Mouse (Mus musculus): Measurements from ENCODE around the gene Pi4kb.

Gene Pi4kb

DNA sequence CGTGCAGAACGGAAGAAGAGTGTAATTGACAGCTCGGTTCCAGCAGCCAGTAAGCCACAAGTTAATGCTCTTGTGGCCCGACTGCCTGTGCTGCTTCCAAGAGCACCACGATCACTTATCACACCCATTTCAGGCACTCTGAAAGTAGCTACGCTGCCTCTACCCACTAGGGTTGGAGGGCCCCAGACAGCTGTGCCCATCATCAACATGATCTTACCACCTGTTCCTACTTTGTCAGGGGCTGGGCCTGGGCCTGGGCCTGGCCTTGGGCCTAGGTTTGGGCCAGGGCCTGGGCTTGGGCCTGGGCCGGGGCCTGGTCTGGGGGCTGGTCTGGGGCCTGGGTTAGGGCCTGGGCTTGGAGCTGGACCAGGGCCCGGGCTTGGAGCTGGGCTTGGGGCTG is 16.2 kb upstream of the Pi4kb start:
- DNase-seq = no peak

DNA sequence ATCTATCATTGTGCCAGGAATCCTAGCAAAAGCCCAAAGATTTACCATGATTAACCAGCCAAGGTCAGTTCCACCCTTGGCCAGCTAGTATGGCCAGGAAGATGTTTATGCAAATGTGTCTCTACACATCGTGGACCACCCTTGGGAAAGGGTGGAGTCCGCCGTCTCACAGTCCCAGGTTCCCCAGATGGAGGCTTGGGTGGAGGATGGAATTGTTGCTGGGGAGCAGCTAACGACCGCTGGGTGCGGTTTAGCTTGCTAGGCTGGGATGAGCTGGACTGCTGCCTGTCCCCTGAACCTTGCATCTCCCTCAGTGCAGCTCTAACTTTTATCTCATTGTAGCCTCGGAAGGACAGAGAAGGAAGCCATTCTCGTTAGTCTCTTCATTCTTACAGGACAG is 14.7 kb upstream of the Pi4kb start:
- no peak for DNase-seq

DNA sequence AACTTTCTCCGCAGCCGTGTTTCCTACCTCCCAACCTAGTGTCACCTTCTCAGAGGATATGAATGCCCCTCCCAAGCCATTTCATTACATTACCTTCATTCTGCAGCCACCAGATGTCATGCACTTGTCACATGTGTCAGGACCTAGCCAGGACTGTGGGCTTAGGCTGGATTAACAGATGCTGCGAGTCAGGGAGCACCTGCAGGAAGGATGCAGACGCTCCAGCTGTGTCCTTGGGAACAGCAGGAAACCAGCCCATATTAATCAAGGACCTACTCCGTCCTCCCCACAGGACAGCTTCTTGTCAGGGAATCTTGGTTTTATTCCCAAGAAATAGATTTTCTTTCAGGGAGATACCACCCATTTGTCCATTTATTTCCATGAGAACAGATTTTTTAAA is 14.2 kb upstream of the Pi4kb start:
- DNase-seq = no peak

DNA sequence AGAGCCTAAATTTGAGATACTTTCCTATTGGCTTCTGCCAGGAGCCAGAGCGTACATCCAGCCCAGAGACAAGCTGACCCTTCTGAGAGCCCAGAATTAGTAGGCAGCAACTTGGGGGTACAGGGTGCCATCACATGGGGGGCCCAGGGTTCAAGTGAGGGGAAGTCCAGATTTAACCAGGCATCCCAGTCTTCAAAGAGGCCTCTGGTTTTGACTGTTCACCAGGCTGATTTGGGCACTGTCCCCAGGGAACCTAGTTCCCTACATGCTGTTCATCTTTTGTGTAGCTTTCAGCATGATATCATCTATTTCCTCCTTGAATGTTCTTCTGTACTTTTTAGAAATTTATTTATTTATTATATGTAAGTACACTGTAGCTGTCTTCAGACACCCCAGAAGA is 9.5 kb upstream of the Pi4kb start:
- no peak for DNase-seq

DNA sequence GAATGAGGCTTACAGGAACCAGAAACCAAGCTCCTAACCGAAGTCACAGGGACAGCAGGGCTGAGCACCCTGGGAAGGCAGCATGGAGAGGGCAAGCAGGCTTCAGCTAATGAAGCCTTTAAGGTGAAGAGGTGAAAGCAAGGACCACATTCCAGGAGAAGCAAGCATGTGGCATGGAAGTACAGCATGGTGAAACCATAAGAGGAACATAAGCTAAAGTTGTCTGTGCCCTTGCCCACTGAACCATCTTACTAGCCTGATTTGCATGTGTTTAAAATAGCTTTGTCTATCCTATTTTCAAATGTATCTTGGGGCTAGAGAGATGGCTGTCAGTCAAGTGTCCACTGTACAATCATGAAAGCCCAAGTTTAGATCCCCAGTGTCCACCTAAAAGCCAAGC is 8.7 kb upstream of the Pi4kb start:
- no peak for DNase-seq

DNA sequence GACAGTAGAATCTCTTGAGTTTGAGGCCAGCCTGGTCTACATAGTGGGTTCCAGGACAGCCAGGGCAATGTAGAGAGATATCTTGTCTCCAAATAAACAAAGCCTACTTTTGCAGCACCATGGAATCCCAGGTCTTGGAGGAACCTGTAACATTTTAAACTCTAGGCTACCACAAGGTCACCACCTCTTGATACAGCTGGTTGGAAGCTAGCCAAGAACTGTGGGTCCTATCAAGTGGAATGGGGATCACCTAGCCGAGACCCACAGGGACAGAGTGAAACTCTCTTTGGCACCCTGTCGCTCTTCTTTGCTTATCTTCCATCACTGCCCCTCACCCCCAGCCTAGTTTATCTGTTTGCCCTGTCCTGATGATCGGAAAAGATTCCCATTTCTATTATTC is 2.0 kb upstream of the Pi4kb start:
- no peak for DNase-seq

DNA sequence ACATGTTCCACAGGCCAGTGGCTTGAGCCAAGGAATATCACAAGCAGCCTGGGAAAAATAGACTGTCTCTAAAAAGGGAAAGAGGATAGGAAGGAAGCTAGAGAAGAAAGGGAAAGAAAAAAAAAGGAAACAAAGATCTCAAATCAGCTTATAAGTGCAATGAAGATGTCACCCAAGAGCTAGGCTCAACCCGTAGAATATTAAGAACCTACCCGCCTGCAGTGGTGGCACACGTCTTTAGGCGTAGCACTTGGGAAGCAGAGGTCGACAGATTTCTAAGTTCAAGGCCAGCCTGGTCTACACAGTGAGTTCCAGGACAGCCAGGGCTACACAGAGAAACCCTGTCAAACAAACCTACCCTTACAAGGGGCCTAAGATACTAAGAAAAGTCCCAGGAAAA is 911 bp upstream of the Pi4kb start:
- DNase-seq = no peak

DNA sequence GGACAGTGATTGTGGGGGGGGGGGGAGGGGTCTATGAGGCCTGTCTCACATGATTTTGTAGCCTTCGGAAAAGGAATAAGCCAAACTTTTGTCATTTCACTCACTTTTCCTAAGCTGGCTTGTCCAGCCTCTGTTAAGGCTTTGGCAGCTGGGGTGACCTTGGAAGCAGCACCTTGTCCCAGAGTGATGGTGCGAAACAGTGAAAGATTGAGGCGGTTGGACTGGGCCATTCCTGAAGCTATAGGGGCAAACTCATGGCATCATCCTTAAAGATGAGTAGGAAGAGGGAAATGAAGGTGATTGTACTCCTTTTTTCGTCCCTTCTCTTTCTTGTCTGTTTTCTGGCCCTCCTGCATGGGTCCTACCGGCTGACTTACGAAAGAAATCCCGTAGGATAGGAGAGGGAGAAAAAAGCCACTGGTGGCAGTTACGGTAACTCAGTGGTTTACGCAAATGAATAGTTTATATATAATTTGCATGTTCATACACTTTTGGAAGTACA is 454 bp upstream of the Pi4kb start:
- no peak for DNase-seq

DNA sequence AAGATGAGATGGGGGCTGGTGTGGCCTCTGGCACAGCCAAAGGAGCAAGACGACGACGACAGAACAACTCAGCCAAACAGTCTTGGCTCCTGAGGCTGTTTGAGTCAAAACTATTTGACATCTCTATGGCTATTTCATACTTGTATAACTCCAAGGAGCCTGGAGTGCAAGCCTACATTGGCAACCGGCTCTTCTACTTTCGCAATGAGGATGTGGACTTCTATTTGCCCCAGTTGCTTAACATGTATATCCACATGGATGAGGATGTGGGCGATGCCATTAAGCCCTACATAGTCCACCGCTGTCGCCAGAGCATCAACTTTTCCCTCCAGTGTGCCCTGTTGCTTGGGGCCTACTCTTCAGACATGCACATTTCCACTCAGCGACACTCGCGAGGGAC is 9.8 kb downstream of the Pi4kb start:
- DNase-seq = no peak

DNA sequence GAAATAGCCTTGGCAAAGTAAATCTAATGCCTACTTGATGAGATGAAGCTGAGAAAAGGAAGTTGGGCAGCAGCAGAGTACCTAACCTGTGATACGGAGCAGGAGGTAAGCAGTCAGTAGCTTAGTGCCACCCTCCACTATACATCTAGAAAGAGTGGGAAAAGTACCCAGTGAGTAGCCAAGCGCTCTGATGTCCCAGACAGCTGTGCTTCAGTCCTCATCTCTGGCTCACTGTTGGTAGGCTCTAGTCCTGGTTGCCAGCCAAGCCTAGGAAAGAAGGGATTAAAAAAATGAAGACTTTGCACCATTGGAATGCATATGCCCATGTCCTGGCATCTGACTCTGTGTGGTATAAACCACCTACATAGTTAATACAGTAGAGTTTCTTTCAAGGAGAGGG is 11.0 kb downstream of the Pi4kb start:
- DNase-seq = no peak

DNA sequence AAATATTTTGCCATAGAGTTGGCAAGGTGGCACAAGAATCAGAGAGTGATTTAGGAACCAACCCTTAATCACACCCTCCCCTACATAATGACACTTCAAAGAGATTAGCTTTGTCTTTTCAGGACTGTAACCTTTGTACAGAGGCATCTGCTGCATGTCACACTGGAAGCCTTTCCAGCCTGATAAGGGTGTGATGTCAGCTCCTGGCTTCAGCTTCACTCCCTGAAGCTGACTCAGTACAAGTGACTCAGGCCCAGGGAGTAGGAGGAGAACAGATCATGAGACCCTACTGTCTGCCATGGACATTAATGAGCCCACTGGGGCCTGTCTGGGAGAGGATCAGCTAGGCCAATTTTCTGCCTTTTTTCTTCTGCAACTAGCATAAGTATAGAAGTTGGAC is 13.0 kb downstream of the Pi4kb start:
- peak; percentile 42 for DNase-seq

DNA sequence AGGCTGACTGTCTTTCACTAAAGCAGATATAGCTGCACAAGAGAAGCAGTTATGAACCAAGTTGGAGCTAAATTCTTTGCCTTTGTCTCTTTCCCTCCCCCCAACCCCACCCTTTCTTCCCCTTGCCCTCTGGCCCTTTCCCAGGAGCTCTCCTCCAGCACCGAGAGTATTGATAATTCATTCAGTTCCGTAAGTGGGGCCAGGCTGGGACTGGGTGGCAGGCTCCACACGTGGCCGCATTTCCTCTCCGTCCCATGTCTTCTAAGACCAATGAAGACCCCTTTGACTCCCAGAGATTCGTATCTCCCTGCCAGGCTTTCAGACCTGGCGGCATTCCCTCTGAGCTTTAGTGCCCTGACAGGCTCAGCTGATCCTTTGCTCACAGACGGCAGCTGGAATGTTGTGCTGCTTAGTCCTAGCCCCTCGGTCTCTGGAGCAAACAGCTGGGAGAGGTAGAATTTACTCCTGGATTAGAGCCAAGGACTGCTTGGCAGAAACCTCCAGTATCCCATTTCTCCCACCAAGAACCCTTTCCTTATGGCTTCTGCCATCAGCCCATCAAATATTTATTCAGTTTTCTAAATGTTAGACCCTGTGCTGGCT is 14.7 kb downstream of the Pi4kb start:
- no peak for DNase-seq

DNA sequence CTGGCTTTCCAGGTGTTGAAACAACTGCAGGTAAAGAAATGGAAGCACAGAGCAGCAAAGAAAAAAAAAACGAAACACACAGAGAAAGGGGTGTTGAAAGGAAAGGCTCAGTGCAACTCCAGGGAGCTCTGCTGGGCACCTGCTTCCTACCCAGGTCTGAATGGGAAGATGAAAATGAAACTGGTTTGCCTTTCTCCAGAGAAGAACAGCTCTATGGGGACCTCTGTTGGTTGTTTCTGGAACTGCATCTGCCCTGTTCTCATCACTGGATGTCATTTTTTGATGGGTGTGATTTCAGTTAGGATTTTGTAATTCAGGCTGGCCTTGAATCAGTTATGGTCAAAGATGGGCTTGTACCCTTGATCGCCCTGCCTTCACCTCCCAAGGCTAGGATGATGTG is 22.4 kb downstream of the Pi4kb start:
- DNase-seq = peak; percentile 80

DNA sequence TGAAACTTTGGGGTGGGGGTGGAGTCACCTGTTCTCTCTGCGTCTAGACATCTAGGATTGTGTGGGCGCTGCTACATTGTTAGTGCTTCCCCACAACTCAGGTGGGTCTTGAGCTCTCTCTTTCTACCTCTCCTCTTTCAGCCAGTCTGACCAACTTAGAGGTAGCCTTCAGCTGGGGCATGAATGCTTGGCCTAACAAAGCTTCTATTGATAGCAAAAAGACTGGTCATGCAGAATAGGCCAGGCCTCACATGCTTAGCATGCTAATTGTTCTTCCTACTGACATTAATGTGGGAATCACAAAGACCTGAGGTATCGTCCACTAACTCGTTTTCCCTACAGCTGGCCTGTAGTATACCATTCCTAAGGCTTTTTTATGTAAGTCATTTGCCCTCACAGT is 28.0 kb downstream of the Pi4kb start:
- no peak for DNase-seq

DNA sequence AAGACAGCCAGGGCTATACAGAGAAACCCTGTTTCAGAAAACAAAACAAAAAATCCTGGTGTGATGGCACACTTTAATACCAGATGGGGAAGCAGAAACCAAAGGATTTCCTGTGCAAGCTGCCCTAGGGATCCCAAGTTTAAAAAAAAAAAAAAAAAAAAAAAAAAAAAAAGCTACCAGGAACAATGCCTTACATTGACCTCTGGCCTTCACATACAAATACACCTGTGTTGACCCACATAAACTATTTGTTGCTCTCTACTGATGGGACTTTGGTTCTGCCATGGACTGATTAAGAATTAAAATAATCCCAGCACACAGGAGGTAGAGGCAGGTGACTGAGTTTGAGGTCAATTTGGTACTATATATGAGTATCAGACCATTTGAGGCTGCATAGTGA is 28.7 kb downstream of the Pi4kb start:
- DNase-seq = no peak

DNA sequence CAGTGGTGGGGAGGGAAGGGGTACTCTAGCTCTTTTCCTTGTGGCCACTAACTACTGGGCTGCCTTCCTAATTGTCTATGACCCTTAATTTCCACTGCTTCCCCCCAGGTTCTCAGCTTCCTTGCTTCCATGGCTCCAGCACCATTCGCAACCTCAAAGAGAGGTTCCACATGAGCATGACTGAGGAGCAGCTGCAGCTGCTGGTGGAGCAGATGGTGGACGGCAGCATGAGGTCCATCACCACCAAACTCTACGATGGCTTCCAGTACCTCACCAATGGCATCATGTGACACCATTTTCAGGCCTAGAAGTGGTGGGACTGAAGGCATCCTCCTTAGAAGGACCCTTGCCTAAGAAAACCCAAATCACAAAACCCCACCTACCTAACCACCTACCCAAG is 31.1 kb downstream of the Pi4kb start:
- DNase-seq = no peak

DNA sequence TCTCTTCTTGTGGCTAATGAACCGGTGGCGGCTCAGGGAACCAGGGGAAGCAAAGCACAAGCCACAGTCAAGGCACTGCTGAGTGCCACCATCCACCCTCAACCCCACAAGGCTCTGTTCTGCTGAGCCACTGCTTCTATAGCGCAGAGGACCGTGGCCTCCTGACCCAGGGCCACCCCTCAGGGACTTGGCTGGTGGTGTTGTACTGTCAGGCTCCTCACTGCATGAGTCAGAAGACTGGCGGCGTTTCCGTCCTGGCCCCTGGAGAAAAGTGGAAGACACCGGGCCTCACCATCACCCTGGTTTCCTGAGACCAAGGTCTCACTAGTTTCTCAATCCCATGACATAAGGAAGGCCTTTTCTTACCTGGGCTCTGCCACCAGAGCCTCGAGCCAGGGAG is 33.2 kb downstream of the Pi4kb start:
- DNase-seq = no peak

DNA sequence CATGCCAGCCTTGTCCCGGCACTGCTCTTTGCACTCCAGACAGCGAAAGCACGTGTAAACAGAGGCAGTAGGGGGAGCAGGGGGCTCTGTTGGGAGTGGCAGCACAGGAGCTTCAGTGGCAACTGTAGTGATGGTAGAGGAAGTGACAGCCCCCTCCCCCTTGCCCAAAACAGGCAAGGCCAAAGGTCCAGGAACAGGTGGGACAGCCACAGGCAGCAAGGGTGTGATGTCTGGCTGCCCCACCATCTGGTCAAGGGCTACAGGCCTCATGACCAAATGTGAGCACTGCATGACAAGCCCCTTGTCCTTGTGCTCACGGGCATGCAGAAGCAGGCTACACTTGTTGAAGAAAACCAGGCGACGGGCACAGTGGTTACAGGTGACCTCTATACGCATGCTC is 35.9 kb downstream of the Pi4kb start:
- no peak for DNase-seq

DNA sequence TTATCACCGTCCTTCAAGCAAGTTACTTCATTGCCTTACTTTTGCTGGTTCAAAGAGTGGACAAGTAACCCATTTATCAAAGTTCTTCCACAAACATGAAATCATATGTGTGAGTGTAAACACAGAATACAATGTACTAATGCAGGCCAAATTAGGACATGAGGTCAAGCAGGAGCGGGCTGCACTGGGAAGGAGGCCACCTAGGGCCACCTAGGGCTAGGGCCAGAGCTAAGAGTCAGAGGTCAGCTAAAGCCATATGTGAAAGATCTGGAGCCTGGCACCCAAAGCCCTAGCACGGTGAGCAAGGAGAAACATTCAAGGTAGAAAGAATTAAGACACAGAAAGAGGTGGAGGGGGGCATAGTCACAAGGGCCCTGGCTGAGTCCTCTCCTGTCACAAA is 38.5 kb downstream of the Pi4kb start:
- DNase-seq = no peak

DNA sequence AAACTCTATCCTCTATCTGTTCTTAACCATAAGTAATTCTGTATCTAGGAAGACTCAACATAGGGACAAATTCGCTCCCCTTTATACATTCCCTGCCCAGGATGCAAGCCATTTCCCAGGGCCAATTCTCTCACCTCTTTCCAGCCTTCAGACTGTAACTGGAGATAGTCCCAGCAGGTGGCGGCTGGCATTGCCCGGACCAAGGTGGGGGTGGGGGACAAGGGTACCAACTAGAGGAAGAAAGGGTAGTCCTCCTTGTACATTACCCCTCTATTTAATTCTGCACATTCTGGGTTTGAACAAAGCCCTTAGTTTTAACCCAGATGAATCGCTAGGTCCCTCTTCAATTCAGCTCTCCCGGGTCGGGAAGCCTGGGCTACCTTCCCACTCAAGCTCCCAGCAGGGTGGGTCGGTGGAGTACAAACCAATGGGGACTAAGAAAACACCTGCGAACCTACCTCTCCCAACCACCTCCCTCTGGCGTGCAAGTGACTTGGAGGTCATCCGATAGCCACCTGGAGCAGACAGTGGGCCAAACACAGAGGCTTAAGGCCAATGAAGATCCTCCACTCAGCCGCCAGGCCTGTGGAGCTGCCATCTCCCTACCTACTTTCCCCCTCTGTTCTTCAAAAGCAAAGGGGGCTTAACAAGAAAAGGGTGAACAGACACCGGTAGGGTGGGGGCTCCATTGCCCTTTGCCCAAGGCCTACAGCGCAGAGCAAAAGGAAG is 39.3 kb downstream of the Pi4kb start:
- no peak for DNase-seq

DNA sequence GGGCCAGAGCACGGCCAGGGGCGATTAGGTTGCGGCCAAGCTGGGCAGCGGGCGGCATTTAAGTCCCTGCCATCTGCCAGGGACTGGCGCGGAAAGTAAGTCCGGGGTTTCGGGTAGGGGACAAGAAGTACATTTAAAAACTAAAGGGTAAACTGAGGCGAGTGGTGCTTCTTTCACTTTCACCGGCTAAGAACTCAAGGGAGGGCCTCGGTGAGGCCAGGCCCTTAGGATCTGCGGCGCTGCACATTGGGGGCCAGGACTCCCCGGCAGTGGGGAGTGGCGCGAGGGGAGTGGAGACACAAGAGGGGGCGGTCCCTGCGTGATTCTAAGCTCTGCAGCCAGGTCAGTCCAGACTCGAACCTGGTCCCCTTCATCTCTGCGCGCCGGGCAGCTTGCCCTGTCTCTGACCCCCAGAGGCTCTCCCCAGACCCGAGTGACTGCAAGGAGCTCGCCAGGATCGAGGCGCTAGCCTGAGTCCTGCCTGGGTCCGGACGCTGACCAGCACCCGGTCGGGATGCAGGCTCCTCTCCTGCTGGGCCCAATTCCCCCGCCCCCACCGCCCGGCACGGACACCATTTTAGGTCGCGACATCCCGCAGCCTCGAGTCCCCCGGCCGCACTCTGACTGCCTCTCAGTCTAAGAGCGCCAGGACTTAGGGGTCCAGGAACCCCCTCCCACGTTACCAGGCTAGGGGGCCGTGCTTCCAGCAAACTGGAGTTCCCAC is 40.1 kb downstream of the Pi4kb start:
- DNase-seq = peak; percentile 82

DNA sequence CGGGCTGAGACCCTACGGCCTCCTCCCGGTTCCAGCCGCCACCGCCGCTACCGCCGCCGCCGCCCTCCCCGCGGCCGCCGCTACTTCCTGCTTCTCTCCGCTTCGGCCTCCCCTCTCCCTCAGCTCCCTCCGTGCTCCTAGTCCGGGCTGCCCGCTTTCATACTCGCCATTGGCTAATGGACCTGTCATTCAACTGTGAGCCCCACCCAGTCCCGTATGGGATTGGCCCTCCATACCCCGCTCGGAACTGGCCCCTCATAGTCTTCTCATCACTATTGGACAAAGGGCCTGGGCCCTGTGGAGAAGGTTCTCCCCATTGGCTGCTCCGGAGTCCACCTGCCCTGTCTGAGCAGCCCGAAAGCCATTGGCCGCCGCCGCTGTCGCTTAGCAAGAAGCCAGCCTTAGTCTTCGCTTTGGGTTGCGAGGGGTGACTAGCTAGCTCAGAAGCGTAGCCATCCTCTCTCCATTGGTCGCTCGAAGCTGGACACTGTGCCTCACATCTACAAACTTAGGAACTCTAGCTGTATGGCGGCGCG is 40.9 kb downstream of the Pi4kb start, which contains the start of gene Zfp687:
Zfp687 (minus strand) TSS at position 112 of the 536 bp plus-strand sequence.
- DNase-seq = peak; percentile 98

DNA sequence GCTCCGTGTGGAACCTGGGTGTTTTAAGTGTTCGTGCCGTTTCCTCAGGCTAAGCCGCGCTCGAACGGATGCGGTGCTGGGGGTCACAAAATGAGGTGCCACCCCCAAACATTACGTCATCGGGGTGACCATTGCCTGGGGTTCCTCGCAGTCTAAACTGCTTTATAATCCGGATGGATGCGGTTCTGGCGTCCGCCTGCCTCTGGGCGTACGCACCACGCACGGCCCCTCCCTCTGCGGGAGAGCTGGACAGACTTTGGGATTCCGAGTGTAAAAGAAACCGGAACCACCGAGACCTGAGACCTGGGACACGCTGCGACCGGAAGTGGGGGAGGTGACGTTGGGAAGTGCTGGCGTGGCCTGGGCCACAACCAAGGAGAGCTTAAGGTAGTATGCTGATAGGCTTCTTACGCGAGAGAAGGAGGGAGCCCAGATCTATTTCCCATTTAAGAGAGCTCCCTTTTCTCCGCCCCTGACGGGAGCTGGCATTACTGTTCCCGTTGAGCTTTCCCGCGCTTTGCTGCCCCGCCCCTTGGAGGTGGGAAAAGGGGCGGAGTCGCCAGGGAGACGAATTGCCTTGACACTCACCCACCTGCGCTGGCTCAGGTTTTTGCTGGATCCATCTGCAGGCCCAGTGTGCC is 41.5 kb downstream of the Pi4kb start:
- DNase-seq = peak; percentile 96

Measured in liver (tissue).